Mouse (Mus musculus) forebrain, embryonic 12.5 days (tissue): ENCODE measurements around the gene Gm3633. TPM values are rescaled to one million over a fixed set of nuclear protein-coding genes. Genes with fewer than 3 reads are reported as not detected.
"Not testable (repeated sequence)": the region's sequence is repeated elsewhere in the genome, so short reads cannot be mapped to it uniquely, and the experiment has no call there.

Experiments used
- ATAC-seq: fragments of 200-750 bp; cut with Nextera tagmentation; 2 replicates; pipeline ENCODE4 v1.8.0; 2017; ENCODE audit warnings: moderate TSS enrichment; ENCODE audit not compliant: low FRiP score
- H3K27ac ChIP-seq: fragments of 300-500 bp; sonication (generic); 2 replicates; pipeline ENCODE4 v1.5.1; 2016; ENCODE audit warnings: mild to moderate bottlenecking
- H3K27me3 ChIP-seq: fragments of 300-500 bp; sonication (generic); 2 replicates; pipeline ENCODE4 v1.6.1; 2016; ENCODE audit warnings: mild to moderate bottlenecking
- H3K36me3 ChIP-seq: fragments of 300-500 bp; sonication (generic); replicated peaks from 2 replicates; pipeline ENCODE4 v1.6.1; 2016; ENCODE audit warnings: mild to moderate bottlenecking
- H3K4me1 ChIP-seq: fragments of 300-500 bp; sonication (generic); 2 replicates; pipeline ENCODE4 v1.6.1; 2016
- H3K4me2 ChIP-seq: fragments of 300-500 bp; sonication (generic); 2 replicates; pipeline ENCODE4 v1.6.1; 2016; ENCODE audit warnings: mild to moderate bottlenecking, moderate library complexity
- H3K4me3 ChIP-seq: fragments of 300-500 bp; sonication (generic); replicated peaks from 2 replicates; pipeline ENCODE4 v1.5.1; 2016; ENCODE audit warnings: mild to moderate bottlenecking
- H3K9ac ChIP-seq: fragments of 300-500 bp; sonication (generic); 2 replicates; pipeline ENCODE4 v1.6.1; 2016; ENCODE audit warnings: mild to moderate bottlenecking
- H3K9me3 ChIP-seq: fragments of 300-500 bp; sonication (generic); 2 replicates; pipeline ENCODE4 v1.6.1; 2016
- WGBS: fragments of 180-500 bp; shearing (Covaris S2); methylation state at CpG from one replicate; pipeline ENCODE4 v1.1.7; 2016; 5-methylcytosine and 5-hydroxymethylcytosine counted together
- microRNA-seq: library from miRNA; unstranded; fragments of <30 nt; microRNA quantifications from one replicate; pipeline ENCODE4, GENCODE M21; 2017
- polyA plus RNA-seq: library from polyadenylated mRNA; unstranded; fragments of >200 nt; fragmentation: Nextera tagmentation; extraction: Ambion mirVana; gene quantifications from 2 replicates; pipeline ENCODE4 v1.2.1, GENCODE M21; 2016

The Gm3633 gene
- not detected in 2 replicates for polyA plus RNA-seq

- H3K36me3 ChIP-seq, H3K4me3 ChIP-seq, H3K4me2 ChIP-seq, H3K9me3 ChIP-seq, H3K4me1 ChIP-seq, H3K27me3 ChIP-seq, H3K9ac ChIP-seq, H3K27ac ChIP-seq, ATAC-seq: not testable (repeated sequence)
- no CpG with 5 or more reads among the region's 2 CpGs for WGBS
Observed at GRCm38 (mm10) chr14:42641817-42642216, at the start of gene Gm3633. TSS of gene Gm3633 (minus strand) at chr14:42641917.

- not testable (repeated sequence) for H3K27me3 ChIP-seq, H3K36me3 ChIP-seq, H3K4me1 ChIP-seq, H3K9ac ChIP-seq, H3K4me3 ChIP-seq, ATAC-seq, H3K27ac ChIP-seq, H3K4me2 ChIP-seq, H3K9me3 ChIP-seq
- no CpG with 5 or more reads among the region's 1 CpGs for WGBS
Observed at GRCm38 (mm10) chr14:42655638-42656037, 13.9 kb upstream of the Gm3633 start, which contains the start of gene Gm10378. TSS of gene Gm10378 (plus strand) at chr14:42655938.

- H3K4me3 ChIP-seq, H3K27me3 ChIP-seq, H3K36me3 ChIP-seq, H3K4me1 ChIP-seq, H3K4me2 ChIP-seq, H3K27ac ChIP-seq, H3K9ac ChIP-seq, H3K9me3 ChIP-seq, ATAC-seq: not testable (repeated sequence)
- no CpG with 5 or more reads among the region's 3 CpGs for WGBS
Observed at GRCm38 (mm10) chr14:42599782-42600181, 41.9 kb downstream of the Gm3633 start, which contains the start of gene Gm17124. TSS of gene Gm17124 (minus strand) at chr14:42599882.

Small RNAs within 50 kb of the gene (microRNA-seq; reads per million reads assigned to microRNA genes)
- gene Gm23620 (not detected), gene Gm25228 (not detected)

Other genes starting within 250 kb of the Gm3633 start
- gene Gm8005, start 202.2 kb downstream of the Gm3633 start, polyA plus RNA-seq: not detected in 2 replicates
- not detected in 2 replicates for gene Gm8011, start 178.0 kb downstream of the Gm3633 start, polyA plus RNA-seq
- gene Gm8020, start 139.6 kb downstream of the Gm3633 start, polyA plus RNA-seq: not detected in 2 replicates
- gene Gm8024, start 117.6 kb downstream of the Gm3633 start, polyA plus RNA-seq: not detected in 2 replicates
- not detected in 2 replicates for gene Gm17124, start 42.0 kb downstream of the Gm3633 start, polyA plus RNA-seq
- gene Gm10378, start 14.0 kb upstream of the Gm3633 start, polyA plus RNA-seq: not detected in 2 replicates
- not detected in 2 replicates for gene Gm3015, start 126.9 kb upstream of the Gm3633 start, polyA plus RNA-seq
- gene Gm10377, start 156.1 kb upstream of the Gm3633 start, polyA plus RNA-seq: not detected in 2 replicates
- gene Gm21977, start 211.6 kb upstream of the Gm3633 start, polyA plus RNA-seq: not detected in 2 replicates